Mouse (Mus musculus): ENCODE measurements around the gene Fosl1.

- TF ChIP-seq GATA1 (IDR thresholded peaks at IDR 0.05; ENCODE audit: borderline replicate concordance, low read length) (no peak), FLI1 (IDR thresholded peaks at IDR 0.05; ENCODE audit: low read length) (no peak)
These were observed 38.5 kb downstream of the Fosl1 start for GRCm38 (mm10) chr19:5485821-5486220.
